Mouse (Mus musculus): ENCODE measurements at regions not wholly inside any gene's neighbourhood (a gene's known extent, or its start where the extent isn't known, plus 50 kb on each side); places are given as distances from the start of the nearest gene placed in this dataset.

DNA sequence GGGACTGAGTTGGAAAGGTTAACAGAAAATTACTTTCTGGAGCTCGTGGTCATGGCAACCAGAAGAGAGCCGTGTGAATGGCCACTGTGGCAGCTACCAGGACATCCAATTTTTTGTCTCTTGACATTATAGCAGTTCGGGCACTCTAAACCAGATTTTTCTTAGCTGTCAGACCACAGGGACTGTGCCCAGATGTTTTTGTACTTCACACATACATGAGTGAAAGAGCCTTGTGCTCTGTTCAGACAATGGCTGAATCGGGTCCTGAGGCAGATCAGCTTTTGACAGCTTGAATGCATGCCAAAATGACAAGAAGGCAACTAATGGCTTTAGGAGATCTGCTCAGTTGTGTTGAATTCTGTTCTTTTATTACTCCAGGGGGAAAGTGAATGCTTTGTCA lies 505.2 kb upstream of the Pdzrn3 start:
- DNase-seq (ENCODE audit: low spot score in 2 of 2), result no peak

DNA sequence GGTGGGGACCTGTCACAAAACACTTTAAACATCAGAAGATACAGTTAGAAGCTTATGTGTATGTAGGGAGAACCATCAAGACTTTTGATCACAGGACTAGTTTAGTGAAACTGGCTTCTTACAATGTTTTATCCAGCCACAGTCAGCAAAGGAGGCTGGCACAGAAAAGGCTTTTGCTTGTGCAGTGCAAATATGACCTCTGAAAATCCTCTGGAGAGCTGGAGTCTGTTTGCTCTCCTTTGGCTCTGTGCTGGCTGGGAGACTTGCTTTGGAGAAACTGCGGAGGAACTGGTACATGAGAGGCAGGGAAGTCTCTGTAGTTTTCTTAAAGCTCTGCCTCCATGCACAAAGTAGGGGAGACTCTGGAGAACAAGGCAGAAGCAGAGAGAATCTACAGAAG lies 497.2 kb upstream of the Pdzrn3 start:
- no peak for DNase-seq (ENCODE audit: low spot score in 2 of 2)

DNA sequence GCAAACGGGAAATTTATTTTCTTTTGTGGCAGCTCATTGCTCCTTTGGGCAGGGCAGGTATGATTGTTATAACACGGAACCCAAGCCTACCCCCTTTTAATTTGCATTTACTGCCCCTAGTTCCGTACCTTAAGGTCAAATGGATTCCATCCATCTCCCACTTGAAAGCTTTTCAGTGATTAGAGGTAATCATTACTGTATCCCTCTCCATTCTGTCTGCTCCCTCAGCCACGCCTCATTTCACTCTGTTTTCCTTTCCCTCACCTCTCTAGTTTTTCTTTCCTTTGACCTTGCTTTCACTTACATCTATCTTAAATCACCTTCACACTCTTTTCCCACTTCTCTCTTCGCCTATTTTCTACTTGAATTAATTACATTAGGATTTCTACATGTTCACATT lies 481.2 kb upstream of the Pdzrn3 start:
- no peak for DNase-seq (ENCODE audit: low spot score in 2 of 2)

DNA sequence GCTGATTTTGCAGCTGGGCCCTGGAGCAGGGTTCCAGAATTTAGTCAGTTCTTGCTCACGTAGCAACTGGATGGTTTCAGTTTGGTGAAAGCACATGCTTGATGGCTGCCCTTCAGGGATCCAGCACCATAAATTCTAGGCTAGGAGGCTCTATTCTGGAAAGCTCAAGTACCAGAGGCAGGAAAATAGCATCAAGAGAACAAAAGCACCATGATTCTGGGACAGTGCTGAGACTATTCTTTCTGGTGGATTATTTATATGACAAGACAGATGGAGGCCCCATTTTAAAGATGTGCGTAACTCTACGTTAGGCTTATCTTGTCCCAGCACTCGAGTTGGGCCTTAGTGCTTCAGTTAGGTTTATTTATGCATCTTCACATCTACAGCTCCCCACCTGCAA lies 463.0 kb upstream of the Pdzrn3 start:
- no peak for DNase-seq (ENCODE audit: low spot score in 2 of 2)

DNA sequence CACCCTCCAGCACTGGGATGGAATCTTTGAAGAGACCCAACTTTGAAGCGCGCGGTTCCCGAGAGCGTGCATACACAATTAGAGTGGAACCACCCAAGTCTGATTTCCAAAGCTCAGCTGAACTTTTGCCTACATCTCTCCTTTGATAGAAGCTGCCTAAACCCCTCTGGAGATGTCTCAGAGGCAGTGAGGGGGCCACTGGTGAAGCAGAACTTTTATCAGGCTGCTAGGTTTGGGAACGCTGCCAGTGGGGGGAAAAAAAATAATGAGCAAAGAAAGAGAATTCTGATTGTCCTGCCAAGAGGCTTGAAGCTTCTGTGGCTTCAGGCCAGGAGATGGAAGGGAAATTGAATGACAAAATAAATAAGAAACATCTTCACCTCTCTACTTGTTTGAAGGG lies 459.9 kb upstream of the Pdzrn3 start:
- no peak for DNase-seq (ENCODE audit: low spot score in 2 of 2)

DNA sequence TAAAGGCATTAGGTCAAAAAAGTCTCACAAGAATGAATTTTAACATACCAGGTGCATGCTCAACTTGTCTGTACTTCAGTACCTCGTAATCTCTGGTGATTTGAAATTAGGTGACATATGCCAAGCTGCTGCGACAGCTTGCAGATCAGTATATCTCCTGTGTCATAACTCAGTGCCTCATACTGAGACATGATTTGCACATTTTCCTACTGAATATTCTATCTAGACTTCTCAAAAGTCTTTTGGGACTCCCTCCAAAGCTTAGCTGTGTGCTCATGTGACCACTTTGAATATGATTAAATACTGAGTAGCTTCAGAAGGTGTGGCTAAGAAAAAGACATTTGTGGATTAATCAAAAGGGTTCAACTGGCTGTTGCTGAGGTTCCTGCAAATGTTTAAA lies 416.3 kb upstream of the Pdzrn3 start:
- no peak for DNase-seq (ENCODE audit: low spot score in 2 of 2)

DNA sequence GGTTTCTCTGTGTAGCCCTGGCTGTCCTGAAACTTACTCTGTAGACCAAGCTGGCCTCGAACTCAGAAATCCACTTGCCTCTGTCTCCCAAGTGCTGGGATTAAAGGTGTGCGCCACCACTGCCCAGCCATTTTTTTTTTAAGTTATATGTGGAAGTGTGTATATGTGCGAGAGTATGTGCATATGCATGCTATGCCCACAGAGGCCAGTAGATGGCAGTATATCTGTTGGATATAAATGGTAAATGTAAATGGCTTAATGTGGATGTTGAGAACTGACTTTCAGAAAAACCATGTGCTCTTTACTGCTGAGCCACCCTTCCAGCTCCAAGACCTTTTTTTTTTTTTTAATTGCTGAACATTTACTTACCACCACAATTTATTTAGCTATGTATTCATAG lies 400.2 kb upstream of the Pdzrn3 start:
- no peak for DNase-seq (ENCODE audit: low spot score in 2 of 2)

DNA sequence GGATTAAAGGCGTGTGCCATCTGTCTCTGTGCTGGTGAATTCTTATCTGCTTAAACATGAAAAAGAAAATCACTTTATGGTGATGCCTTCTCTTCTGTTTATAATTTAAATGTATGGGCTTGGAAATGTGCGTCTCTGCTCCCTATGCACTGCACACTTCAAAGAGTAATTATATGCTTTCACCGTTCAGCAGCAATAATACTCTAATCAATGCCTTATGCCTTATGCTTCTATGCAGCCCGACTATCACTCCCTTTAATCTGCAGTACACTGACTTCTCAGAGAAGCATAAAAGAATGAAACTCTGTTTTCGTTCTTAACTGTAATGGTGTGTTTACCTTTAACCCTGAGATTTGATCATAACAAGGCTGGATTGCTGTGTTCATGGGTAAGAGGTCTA lies 395.5 kb upstream of the Pdzrn3 start:
- DNase-seq (ENCODE audit: low spot score in 2 of 2), result no peak

DNA sequence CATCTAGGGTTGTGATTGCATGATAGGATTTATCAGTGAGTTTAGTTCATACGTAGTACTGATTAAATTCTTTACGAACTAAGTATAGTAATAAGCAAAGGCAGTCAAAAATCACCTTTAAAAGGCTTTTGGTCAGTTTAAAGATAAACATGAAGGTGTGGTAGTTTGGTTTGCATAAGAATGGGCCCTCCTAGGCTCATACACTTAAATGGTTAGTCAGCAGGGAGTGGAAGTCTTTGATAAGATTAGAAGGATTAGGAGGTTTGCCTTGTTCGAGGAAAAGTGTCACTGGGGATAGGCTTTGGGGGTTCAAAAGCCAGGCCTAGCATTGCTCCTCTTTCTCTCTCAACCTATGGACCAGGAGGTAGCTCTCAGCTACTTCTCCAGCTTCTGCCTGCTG lies 357.4 kb upstream of the Pdzrn3 start:
- DNase-seq (ENCODE audit: low spot score in 2 of 2), result no peak

DNA sequence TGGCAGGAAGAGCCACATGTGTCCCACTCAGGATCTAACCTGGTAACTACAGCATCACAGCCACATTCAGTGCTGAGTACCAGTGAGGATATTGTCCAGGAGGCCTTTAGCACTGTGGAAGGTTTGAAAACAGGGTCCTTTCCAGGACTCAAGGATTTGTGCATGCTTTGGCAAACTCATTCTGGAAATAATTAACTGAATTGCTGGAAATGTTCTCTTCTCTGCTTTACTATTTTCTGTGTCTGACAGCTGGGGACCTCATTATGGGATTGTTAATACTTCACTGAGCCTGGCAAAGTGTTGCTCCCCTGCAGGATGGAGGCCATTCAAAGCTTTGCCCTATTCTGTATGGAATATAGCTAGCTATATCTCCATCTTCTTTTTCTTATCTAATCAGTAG lies 342.8 kb upstream of the Pdzrn3 start:
- no peak for DNase-seq (ENCODE audit: low spot score in 2 of 2)

DNA sequence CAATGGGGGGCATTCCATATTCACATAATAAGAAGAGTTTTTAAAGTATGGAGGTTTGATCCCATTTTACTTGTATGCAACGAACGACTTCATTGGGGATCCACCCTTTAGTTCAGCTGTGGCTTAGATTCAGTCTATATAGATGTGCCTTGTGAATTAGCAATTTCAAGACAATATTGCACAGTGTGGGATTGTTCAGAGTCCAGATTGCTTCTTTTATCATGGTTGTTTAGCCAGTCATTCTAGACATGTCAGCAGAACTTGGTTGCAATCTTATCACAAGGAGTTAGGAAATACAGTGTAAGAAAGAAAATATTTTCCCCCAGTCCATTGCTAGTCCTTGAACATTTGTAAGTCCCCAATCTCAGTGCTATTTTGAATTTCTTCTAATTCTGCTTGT lies 312.0 kb upstream of the Pdzrn3 start:
- no peak for DNase-seq (ENCODE audit: low spot score in 2 of 2)

DNA sequence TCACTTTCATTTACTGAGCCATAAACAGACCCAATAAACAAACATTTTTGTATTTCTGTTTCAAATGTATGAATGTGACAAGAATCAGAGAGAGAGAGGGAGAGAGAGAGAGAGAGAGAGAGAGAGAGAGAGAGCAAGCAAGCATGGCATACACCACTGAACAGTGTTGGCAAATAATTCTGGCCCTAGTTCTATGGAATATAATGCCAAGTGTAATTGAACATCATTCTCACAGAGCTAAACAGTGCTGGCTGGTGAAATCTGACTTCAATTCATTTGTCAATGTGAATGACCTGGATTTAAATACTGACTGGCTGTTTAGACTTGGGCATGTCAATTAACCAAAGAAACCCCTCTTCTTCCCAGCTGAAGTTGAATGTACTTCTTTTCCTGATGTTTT lies 308.9 kb upstream of the Pdzrn3 start:
- DNase-seq (ENCODE audit: low spot score in 2 of 2), result no peak

DNA sequence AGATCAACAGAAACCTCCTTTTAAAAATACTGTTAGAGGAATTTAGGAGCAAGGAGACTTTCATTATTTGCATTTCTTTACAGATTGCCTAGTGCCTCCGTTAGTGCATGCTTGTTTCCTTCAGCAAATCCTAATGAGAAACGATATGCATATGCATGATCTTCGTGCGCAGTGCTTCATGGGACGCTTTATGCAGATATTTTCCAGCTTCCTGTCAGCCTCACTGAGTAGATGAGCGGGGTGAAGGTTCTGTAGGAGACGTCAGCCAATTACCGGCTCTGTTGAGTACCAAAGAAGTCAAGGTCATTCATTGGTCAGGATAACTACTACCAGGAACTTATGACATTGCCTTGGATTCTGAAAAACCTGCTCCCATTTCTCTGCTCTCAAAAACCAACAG lies 308.0 kb upstream of the Pdzrn3 start:
- no peak for DNase-seq (ENCODE audit: low spot score in 2 of 2)

DNA sequence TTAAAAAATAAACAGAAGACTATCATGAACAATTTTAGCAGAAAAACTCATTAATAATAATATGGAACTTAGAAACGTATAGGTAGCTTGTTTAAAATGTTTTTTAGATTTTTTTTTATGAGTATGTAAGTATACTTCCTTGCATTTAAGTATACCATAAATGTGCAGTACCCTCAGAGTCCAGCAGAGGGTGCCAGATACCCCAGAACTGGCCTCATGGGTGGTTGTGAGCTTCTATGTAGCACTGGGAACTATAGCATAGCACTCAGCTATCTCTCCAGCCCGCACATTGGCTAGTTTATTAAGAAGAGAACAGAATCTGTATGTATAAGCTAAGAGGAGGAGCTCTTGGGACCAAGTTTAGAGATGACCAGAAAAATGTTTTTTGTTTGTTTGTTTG lies 306.7 kb upstream of the Pdzrn3 start:
- no peak for DNase-seq (ENCODE audit: low spot score in 2 of 2)

DNA sequence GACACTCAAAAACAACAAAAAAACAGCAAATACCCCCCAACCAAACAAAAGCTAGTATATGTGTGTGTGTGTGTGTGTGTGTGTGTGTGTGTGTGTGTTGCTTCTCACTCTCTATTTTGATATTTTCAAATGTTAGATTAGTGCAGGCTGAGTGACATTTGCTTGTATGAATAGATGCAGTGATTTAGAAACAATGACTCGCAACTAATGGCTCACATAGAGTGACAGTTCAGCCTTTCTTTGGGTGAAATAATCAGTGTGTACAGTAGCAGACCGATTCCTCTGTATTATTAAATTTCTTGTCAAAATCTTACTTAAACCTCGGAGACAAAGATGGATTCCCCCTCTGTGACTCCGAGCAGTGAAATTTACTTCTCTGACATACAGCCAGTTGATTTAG lies 297.1 kb upstream of the Pdzrn3 start:
- DNase-seq (ENCODE audit: low spot score in 2 of 2), result no peak

DNA sequence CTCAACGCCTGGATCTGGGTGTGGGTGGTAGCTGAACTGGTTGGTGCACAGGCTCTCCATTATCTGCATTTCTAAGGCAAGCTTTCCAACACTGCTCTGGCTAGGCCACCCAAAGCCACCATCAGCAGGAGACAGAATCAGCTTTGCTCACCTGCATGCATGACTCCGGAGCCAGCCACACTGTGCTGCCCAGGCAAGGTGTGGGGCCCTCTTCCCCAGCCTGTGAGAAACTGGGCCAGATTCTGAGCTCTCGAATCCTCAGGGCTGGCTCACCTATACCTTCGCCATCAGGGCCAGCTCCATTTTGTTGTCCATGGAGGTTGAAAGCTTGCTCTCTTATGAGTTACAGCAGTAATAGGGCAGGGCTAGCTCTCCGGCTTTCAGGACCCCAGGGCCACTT lies 293.1 kb upstream of the Pdzrn3 start:
- no peak for DNase-seq (ENCODE audit: low spot score in 2 of 2)

DNA sequence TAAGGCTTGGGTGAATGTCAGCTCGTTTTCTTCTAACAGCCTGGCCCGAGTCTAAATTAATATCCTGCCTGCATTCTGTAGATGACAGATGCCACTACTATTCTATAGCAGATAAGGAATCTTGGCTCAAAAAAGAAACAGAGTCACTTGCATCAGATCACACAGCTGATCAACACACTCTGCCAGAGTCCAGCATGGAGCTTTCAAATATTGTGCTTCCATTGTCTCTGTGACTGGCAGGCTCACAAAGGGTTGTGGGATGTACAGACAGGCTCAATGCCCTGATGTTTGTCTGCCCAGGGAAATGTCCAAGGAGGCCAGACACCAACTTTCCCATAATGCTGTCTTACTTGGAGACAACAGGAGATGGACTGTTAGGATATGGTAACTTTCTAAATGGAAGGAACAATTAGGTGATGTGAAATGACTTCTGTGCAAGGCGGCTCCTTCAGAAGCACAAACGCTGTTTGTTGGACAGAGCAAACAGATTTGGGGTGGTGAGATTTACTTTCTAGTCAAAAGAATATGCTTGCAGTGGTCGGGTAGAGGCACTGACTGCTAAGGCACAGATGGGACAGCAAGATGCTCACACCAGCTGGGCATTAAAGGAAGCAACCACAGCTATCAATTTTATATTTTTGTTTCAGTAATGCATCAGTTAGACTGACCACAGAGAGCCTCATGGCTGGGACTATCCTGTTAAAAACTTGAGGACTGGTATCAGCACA lies 291.6 kb upstream of the Pdzrn3 start:
- no peak for DNase-seq (ENCODE audit: low spot score in 2 of 2)

DNA sequence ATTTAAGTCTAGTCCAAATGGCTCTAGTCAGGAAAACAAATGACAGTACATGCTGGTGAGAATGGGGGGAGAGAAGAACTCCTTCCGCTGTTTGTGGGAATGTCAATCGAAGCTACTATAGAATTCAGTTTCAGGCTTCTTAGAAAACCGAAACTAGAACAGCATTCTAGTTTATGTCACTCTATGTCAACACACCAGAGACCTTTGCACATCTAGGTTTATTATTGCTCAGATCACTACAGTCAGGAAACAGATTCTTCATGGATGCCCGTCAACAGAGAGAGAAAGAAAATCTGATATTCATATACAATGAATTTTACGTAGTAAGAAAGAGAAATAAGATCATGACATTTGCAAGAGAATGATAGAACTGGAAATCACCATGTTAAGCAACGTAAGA lies 276.7 kb upstream of the Pdzrn3 start:
- DNase-seq (ENCODE audit: low spot score in 2 of 2), result no peak

DNA sequence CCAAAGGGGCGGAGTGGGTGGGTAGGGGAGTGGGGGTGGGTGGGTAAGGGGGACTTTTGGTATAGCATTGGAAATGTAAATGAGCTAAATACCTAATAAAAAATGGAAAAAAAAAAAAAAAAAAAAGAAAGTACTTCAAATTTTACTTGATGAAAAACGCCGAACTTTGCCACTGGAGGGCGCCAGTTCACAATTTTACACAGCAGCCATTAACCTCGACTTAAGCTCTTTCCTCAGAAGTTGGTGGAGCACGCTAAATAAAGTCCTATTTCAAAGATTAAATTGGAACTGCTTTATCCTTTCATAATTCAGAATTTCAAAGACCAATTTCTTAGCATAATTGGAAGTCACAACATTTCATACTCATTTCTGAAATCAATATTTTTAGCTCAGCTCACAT lies 272.7 kb upstream of the Pdzrn3 start:
- DNase-seq (ENCODE audit: low spot score in 2 of 2), result peak in 1 of 2 experiments; percentile 65

DNA sequence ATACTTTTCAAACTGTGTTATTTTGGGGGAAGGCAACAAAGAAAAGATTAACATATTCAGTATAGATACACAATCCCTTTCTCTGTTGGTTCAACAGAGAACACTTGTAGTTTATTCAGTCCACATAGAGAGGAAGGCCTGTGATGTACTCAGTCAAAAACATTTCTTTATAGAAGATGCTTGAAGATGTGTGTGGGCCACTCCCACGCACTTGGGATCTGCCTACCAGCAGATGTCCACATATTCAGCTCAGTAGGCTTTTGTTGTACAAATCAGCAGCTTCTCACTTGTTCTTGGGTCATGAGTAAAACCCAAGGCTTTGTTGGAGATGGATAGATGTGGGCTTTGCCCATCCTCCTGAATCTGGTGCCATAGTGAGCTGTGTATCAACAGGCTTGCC lies 239.6 kb upstream of the Pdzrn3 start:
- no peak for DNase-seq (ENCODE audit: low spot score in 2 of 2)

DNA sequence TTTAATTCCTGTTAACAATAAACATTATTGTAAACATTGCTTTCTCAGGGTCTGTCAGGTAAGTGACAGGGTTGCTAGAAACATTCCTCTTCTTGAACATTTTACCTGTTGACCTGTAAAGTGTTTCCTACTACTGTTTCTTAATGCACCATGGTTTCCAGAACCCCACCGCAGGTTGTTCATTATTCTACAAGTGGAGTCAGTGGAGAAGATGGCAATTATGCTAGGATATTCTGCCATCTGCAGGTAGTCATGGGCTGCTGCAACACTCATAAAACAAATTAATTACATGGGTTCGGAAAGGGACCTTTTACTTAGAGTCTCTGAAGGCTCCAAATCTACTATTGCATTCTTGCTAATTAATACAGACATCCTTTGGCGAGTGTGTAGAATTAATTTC lies 239.1 kb upstream of the Pdzrn3 start:
- peak in 1 of 2 experiments; percentile 21 for DNase-seq (ENCODE audit: low spot score in 2 of 2)

DNA sequence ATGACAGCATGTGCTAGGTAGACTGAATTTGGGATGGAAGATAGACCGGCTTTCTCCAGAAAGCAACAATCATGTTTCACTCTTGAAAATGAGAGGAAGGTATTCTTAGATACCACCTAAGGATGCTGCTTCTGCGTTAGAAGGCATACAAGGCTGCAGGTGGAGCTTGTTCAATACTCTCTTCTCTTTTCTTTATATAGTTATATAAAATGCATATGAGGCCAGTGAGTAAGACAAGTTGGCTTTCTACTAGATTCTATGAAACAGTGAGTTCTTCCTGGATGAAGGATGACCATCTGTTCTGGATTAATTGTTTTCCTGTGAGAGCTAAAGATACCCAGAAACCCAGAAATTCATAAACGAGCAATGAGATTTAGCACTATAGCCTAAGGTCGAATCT lies 231.3 kb upstream of the Pdzrn3 start:
- no peak for DNase-seq (ENCODE audit: low spot score in 2 of 2)

DNA sequence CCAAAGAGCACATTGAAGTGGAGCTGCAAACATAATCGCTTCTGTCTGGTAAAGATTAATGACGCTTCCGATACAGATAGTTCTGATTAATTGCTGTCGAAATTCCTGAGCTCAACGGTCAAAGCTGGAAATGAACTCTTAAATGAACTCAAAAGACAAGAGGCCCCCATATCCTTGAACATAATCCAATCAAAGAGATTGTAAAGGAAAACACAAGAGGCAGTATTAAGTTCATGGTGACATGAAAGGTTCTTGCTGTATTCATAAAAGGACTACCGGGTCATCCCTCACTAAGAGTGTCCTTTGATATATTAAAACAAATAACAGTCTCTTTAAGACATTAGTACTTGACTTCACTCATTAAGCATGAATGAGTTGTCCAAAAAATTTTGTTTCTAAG lies 225.4 kb upstream of the Pdzrn3 start:
- no peak for DNase-seq (ENCODE audit: low spot score in 2 of 2)

DNA sequence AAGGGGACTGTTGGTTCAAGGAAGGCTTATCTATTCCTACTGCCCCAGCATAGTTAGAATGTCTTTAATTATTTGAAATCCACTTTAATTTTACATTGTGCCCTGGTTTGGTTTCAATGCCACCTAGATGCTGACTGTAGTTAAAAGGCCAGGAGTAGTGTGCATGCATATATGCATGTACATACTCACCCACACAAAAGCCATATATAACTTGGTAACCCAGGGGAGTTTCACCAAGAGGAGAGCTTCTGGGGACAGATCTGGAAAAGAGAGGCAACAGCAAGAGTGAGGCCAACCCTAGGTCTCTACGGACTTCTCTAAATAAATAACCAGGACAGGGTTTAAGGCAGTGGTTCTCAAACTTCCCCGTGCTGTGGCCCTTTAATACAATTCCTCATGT lies 219.3 kb upstream of the Pdzrn3 start:
- no peak for DNase-seq (ENCODE audit: low spot score in 2 of 2)

All from left cerebral cortex, adult 9 months (tissue).